Mouse (Mus musculus): Measurements from ENCODE around the gene Sema3g.

Sema3g gene

DNA sequence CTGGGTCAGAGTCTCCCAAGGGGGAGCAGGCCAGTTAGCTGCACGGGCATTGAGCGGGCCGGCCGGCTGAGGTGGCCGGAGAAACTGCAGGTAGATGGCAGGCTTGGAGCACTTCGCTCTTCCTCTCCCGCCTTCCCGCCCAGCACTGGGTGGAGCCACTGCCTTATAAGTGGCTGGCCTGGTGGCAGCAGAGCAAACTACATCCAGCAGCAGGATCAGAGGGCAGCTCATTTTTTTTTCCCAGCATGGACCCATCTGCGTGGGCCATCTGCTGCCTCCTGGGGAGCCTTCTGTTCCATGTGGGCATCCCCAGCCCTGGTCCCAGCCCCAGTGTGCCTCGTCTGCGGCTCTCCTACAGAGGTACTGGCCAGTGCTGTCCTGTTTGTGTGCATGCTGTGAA is at the start of gene Sema3g:
TSS of gene Sema3g (plus strand) at position 195 of the 400 bp plus-strand sequence.
- peak; percentile 93 for DNase-seq

DNA sequence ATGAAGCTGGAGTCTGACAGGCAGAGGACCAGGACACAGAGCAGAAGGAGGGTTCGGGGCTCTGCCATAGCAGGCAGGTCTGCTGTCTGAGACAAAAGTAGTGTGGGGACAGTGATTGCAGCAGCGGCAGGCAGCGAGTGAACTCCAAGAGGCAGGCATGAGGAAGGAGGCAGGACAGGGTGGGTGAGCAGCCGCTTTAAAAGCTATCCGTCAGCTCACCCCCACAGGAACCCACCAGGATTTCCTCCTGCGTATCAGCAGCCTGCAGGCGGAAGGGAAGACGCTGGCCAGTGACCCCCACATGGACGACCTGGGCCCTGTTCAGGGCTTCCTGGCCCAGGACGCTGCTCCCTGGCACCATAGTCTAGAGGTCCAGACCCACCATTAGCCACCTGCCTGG is 49.2 kb upstream of the Sema3g start, which contains the start of gene Stab1:
TSS of gene Stab1 (minus strand) at position 217 of the 400 bp plus-strand sequence.
- peak; percentile 72 for DNase-seq

GRCm38 (mm10) chr14:31169508-31169907 is 48.2 kb upstream of the Sema3g start:
- DNase-seq: no peak

DNA sequence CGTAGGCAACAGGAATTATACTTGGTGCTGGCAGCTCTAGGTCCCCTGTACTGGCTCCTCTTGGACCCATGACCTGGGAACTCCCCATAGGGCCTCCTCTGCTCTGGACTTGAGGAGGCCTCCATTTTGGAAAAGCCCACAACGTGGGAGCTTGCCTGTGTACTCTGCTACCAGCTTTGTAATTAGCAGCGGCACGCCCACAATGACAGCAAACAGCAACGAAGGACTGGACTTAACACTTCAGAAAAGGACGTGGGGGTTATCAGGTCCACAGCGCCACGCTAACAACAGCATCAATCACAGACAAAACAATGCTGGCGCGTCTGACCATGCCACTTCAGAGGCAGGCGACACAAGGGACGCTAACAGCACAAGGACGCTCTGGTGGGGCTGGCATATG is 46.7 kb upstream of the Sema3g start:
- DNase-seq: no peak

- DNase-seq: no peak
Measured at GRCm38 (mm10) chr14:31171386-31171785, 46.3 kb upstream of the Sema3g start.

DNA sequence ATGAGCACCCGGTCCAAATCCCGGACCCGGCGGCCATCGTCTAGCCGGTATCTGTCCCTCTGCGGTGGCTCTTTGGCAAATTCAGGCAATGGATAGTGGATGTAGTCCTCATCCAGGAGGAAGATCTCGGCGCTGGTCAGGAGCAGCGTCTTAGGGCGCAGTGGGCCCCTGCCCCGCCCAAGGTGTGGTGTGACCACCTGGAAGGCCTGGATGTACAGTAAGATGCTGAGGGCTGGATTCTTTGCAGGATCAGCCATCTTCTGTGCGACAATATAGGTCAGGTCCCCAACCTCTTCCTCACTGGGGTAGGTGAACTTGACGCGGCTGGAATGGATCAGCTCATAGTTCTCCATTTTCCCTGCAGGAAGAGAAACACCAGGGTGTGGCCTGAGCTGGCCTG is 45.8 kb upstream of the Sema3g start:
- DNase-seq: no peak

DNA sequence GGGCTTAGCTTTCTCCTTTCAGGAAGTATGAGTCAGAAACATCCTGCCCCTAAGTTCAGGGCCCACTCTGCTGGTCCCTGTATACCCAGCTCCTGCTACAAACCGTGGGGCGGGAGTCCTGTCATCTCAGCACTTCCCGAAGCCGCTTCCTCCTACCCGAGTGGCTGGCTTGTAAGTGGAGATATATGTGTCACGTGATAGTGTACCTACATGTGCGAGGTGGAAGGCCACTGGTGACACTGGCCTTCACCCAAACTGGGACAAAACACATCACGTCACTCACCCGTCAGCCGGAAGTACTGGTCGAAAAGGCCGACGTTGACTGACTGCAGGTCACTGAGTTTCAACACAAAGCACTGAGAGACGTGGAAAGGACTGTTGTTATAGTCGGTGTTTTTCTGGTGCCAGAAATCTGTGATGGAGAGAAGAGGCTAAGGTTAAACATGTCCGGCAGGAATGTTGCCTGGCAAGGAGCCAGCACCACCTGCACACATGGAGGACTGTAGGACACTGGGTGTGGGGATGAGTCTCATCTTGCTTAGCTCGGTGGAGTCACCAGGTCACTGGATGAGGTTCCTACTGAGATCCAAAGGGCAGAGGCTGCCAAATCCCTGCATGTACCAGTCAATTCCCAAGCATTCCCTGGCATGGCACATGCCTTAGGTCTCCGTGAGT is 44.7 kb upstream of the Sema3g start:
- DNase-seq: no peak

GRCm38 (mm10) chr14:31173537-31173936 is 44.1 kb upstream of the Sema3g start:
- no peak for DNase-seq

DNA sequence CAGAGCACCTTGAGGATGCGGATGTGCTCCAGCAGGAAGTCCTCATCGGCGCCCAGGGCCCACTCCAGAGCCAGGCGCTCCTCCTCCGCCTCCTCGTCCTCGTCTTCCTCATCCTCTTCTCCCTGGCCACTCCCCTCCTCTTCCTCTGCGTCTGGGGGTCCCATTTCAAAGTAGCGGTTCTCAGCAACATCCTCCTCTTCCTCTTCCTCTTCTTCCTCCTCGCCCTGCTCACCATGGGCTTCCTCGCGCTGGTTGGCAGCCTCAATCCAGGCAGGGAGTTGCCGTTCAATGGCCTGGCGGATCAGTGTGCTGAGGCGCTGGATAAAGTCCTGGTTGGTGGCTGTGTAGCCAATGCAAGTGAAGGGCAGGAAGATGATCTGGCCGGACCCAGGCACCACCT is 40.4 kb upstream of the Sema3g start:
- DNase-seq: no peak

DNA sequence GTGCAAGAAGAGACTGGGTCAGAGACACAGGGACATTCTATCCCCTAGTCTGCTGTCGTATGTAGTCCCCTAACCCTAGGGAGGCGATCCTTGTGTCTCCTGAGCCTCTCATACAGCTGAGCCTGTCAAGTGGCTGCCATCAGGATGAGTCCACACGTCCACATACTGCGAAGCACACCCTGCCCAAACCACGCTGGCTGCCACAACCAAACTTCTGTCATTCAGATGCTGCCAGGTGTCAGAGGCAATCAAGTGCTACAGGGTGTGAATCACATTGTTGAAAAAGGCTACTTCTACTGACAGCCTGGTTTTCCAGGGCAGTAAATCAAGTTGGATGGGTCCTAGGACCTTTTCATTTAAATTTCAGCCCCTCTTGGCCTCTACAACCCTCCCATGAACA is 39.9 kb upstream of the Sema3g start:
- DNase-seq: no peak

DNA sequence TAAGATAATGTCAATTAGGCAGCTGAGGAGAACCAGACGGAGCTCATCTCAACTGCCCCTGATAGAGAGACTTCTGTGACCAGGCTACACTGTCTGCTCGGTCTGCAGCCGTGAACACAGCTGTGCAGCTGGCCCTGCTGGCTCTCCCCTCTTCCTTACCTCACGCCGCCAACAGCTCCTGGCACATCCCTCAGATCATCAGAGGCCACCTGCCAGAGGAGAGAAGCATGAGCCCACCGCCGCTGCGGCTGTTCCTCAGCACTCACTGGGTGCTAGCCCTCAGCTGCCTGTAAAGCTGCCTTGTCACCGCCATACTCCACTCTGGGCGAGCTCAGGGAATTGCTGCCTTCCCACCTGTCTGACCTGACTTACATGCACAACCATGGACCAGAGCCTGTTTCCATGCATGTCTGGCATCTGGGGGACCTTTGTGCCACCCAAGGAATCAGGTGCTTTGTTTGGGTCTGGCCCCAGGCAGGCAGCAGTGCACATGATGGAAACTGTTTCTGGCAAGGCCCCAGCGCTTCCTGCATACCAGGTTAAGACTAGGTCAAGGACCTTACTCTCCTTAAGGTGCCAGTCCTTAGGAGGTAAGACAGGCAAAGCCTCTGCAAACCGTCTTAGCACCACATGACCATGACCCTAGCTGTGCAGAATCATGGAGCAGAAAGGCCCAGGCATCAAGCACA is 37.8 kb upstream of the Sema3g start:
- no peak for DNase-seq

GRCm38 (mm10) chr14:31181512-31181911 is 36.1 kb upstream of the Sema3g start:
- no peak for DNase-seq

DNA sequence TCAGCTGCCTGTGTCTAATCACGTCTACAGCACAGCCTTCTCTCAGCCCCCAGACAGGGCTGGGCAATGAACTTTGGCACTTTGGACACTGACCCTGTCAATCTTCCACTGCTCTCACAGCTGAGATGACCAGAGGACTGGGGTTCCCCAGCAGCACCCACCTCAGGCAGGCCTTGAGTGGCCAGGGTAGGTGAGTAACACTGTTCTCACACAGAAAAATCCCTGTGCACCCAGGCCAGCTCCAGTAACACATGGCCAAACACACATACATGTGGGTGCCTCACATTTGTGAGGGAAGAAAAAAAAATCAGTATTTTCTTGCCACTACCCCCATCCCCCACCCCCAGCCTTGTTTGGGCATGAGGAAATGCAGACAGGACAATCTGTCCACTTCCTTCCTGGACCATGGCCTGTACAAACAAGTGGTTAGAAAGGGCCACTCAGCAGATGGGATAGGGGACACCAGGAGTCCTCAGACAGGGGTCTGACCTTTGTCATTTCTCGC is 34.8 kb upstream of the Sema3g start:
- DNase-seq: peak; percentile 55

DNA sequence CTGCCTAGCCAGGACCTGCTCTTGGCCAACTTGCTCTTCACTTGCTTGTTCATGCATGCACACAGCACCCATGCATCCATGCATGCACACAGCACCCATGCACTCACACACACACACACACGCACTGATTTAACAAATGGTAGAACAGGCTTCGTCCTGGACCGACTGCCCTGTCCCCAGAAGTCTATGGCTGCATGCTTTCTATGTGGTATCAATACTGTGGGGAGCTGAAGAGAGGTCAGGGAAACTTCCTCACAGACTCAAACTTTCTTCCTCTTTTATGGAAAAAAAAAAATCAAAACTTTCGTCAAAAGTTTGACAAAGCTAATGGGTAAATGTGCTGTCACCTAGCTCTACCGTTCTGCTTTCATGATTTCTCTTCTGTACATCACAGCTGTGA is 34.1 kb upstream of the Sema3g start:
- DNase-seq: no peak

GRCm38 (mm10) chr14:31184195-31184594 is 33.5 kb upstream of the Sema3g start:
- no peak for DNase-seq

DNA sequence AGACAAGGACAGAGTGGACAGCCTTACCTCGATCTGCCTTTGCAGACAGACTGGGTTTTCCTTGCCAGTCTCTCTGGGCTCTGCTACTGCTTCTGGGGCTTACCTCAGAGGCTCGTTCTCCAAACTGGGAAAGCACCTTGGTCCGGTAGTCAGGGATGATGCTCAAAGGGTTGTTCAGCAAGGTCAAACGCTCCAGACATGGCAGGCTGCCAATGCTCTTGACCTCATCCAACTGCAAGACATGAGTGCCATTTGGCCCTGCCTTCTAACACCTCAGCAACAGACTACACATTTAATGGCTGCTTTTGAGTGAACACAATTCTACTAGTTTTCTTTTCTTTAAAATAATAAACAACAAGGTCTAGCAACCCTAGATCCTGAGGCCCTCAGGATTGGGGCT is 31.0 kb upstream of the Sema3g start:
- DNase-seq: peak; percentile 55

- peak; percentile 60 for DNase-seq
Measured at GRCm38 (mm10) chr14:31188771-31189181, 28.9 kb upstream of the Sema3g start.

DNA sequence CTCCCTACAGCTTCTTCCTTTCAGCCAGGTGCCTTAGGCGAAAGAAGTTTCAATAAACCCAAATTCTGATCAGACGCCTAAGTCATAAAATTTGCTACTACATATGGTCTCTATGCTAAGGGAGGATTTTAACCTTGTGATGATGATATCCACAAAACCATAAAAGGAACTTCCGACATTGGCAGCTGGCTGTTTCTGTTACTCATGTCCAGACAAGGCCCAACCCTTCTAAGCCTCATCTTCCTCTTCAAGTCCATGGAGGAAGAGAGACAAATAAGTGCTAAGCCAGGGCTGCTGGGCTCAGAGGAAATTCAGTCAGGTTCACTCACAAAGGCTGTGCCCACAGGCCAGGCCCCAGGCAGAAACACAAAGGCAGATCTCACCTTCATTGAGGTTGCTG is 28.3 kb upstream of the Sema3g start:
- no peak for DNase-seq

GRCm38 (mm10) chr14:31191936-31192335 is 25.7 kb upstream of the Sema3g start:
- no peak for DNase-seq

DNA sequence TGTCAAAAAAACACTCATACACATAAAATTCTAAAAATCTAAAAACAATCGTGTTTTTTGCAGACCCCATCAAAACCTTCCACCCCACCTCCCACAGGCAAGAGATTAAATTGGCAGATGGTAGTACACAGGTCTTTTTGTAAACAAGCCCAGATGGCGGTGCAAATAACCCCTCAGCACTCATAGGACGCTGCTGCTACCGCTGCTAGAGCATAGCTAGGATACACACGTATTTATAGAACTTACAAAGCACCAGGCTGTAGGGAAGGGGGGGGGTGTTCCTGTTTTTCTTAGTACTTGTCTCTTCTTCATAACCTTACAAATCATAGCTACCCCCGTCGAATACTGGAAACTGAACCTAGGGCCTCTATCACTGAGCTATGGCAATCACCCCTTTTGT is 23.9 kb upstream of the Sema3g start:
- no peak for DNase-seq

DNA sequence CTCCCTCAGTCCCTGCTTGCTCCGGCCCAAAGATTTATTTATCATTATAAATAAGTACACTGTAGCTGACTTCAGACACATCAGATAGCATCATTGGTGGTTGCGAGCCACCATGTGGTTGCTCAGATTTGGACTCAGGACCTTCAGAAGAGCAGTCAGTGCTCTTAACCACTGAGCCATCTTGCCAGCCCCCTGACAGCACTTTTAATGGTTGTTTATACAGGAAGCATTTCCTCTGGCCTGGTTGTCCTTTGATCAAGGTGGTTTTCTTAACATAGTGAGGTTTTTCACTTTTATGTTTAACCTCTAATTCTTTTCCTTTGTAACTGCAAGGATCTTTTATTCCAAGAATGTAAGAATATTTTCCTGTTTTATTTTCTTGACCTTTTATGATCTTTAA is 23.2 kb upstream of the Sema3g start:
- DNase-seq: peak; percentile 57

GRCm38 (mm10) chr14:31194891-31195513 is 22.7 kb upstream of the Sema3g start:
- peak; percentile 90 for DNase-seq

- no peak for DNase-seq
Measured at GRCm38 (mm10) chr14:31195521-31195920, 22.1 kb upstream of the Sema3g start.

GRCm38 (mm10) chr14:31195968-31196367 is 21.7 kb upstream of the Sema3g start:
- DNase-seq: peak; percentile 53
